Mouse (Mus musculus) kidney, embryonic 14.5 days (tissue): ENCODE measurements around the gene Slc43a3. TPM values are rescaled to one million over a fixed set of nuclear protein-coding genes. Genes with fewer than 3 reads are reported as not detected.
"Not testable (repeated sequence)": the region's sequence is repeated elsewhere in the genome, so short reads cannot be mapped to it uniquely, and the experiment has no call there.

ENCODE experiments used
- ATAC-seq: fragments of 200-750 bp; cut with Nextera tagmentation; 2 replicates; pipeline ENCODE4 v1.8.0; 2017; ENCODE audit warnings: moderate number of reproducible peaks, mild to moderate bottlenecking, moderate TSS enrichment, moderate library complexity; ENCODE audit not compliant: low FRiP score, low TSS enrichment
- H3K27ac ChIP-seq: fragments of 300-500 bp; sonication (generic); 2 replicates; pipeline ENCODE4 v1.5.1; 2014; ENCODE audit warnings: low read depth, mild to moderate bottlenecking, low read length, moderate library complexity, mixed read lengths
- H3K27me3 ChIP-seq: fragments of 300-500 bp; sonication (generic); 2 replicates; pipeline ENCODE4 v1.6.1; 2014; ENCODE audit warnings: mild to moderate bottlenecking, low read length; ENCODE audit not compliant: control insufficient read depth, insufficient read depth
- H3K36me3 ChIP-seq: fragments of 300-500 bp; sonication (generic); 2 replicates; pipeline ENCODE4 v1.6.1; 2014; ENCODE audit warnings: low read length, mixed read lengths; ENCODE audit not compliant: control insufficient read depth, insufficient read depth
- H3K4me1 ChIP-seq: fragments of 300-500 bp; sonication (generic); 2 replicates; pipeline ENCODE4 v1.6.1; 2014; ENCODE audit warnings: low read length, mixed read lengths; ENCODE audit not compliant: control insufficient read depth, insufficient read depth
- H3K4me2 ChIP-seq: fragments of 300-500 bp; sonication (generic); replicated peaks from 2 replicates; pipeline ENCODE4 v1.6.1; 2014; ENCODE audit warnings: low read depth, mild to moderate bottlenecking, low read length
- H3K4me3 ChIP-seq: fragments of 300-500 bp; sonication (generic); 2 replicates; pipeline ENCODE4 v1.5.1; 2014; ENCODE audit warnings: mild to moderate bottlenecking, low read length
- H3K9ac ChIP-seq: fragments of 300-500 bp; sonication (generic); 2 replicates; pipeline ENCODE4 v1.6.1; 2014; ENCODE audit warnings: low read depth, mild to moderate bottlenecking, low read length, moderate library complexity
- H3K9me3 ChIP-seq: fragments of 300-500 bp; sonication (generic); 2 replicates; pipeline ENCODE4 v1.6.1; 2016; ENCODE audit warnings: low read length; ENCODE audit not compliant: control insufficient read depth
- WGBS: fragments of 180-500 bp; shearing (Covaris S2); extraction: QIAGEN DNeasy Blood & Tissue Kit; methylation state at CpG from one replicate; pipeline ENCODE4 v1.1.7; 2014; 5-methylcytosine and 5-hydroxymethylcytosine counted together
- polyA plus RNA-seq: library from polyadenylated mRNA; unstranded; fragments of >200 nt; fragmentation: Nextera tagmentation; extraction: Ambion mirVana; gene quantifications from 2 replicates; pipeline ENCODE4 v1.2.1, GENCODE M21; 2014

Slc43a3 gene
- polyA plus RNA-seq, 1 experiment from 2014 or later: 53.7 TPM

DNA sequence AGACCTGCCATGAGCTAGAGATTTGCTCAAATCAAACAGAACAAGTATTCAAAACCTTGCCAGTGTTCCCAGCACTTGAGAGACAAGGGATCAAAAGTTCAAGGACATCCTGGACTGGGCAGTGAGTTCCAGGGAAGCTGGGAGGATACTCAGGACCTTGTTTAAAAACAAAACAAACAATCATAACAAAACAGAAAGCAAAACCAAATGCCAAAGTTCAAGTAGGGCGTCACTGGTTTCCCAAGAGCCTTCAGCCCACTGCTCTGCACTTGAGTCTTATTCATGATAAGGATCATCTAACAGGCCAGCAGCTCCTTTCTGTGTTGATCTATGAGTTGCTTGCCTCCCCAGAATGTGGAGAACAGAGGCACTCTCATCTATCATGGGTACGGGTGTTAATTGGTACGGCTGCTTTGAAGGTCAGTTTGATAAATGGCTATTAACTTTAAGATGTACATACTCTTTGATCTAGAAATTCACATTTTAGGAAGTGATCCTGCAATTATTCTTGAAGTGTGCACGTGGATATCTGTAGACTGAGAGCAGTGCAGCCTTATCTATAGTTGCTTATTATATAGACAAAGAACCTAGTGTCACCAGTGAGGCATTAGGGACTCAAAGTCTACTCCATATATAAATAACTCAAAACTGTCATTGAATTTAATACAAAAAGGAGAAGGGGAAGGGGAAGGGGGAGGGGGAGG is 40.7 kb upstream of the Slc43a3 start:
- Histone ChIP-seq H3K4me3 (no peak overlapping the region), H3K9me3 (no peaks in the 10 kb centered on the region), H3K4me2 (no peak overlapping the region), H3K27me3 (no peaks in the 10 kb centered on the region; the same call in 1 of the 2 replicates), H3K27ac (no peak overlapping the region), H3K36me3 (no peaks in the 10 kb centered on the region), H3K4me1 (no peaks in the 10 kb centered on the region), H3K9ac (no peak overlapping the region)
- 37% methylated on average over 4 of the region's 4 CpGs for WGBS
- ATAC-seq: no peak

DNA sequence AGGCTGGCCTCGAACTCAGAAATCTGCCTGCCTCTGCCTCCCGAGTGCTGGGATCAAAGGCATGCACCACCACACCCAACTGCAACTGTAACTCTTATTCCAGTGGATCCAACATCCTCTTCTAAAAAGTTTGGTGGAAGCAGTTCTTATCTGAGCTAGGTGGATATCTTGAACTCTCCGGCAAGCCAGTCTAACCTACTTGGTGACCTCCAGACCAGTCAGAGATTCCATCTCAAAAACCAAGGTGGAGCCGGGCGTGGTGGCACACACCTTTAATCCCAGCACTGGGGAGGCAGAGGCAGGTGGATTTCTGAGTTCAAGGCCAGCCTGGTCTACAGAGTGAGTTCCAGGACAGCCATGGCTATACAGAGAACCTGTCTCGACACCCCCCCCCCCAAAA is 39.7 kb upstream of the Slc43a3 start:
- H3K9ac ChIP-seq, H3K9me3 ChIP-seq, H3K27ac ChIP-seq, H3K4me1 ChIP-seq, H3K4me3 ChIP-seq, ATAC-seq, H3K4me2 ChIP-seq, H3K27me3 ChIP-seq, H3K36me3 ChIP-seq: not testable (repeated sequence)
- 94% methylated on average over 6 of the region's 6 CpGs for WGBS

DNA sequence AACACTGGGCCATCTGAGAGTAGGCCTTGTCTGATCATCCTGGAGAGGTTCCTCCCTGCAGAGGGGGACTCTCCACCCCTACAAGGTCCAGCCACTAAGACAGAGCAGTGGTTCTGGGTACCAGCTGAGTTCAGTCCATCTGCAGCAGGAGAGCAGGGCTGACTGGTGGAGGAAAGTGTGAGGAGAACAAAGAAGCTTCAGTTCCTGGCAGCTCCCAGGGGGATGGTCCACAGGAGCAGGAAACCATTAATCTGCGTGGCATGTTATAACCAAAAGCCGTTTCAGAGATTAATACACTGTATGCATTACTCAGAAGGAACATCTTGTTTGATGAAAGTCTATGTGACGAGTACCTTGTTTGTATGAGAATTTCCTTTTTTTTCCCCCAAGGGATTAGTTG is 23.7 kb upstream of the Slc43a3 start:
- H3K4me3 ChIP-seq: no peak overlapping the region
- no peaks in the 10 kb centered on the region for H3K36me3 ChIP-seq
- H3K27me3 ChIP-seq: no peaks in the 10 kb centered on the region
- H3K4me1 ChIP-seq: 0 out of 2 replicates have a peak, but pooled peaks cover 2% of the 10 kb centered on the region
- no peak overlapping the region for H3K27ac ChIP-seq
- no peak overlapping the region for H3K9ac ChIP-seq
- no peaks in the 10 kb centered on the region for H3K9me3 ChIP-seq
- no peak for ATAC-seq
- no peak overlapping the region for H3K4me2 ChIP-seq
- WGBS: 40% methylated on average over 3 of the region's 3 CpGs

DNA sequence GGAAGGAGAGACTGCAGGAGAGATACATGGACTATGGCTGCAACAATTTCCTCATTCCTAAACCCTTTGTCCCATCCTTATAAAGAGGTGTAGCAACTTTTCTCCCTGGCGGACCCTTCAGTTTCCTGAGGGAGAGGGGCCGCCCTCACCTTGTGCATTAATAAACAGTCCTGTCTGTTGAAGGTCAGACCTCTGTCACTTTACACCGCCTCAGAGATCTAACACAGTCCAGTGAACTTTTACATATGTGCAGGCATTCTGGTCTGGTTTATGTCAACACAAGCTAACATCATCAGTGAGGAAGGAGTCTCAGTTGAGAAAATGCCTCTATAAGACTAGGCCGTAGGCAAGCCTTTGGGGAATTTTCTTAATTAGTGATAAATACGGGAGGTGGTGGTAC is 22.5 kb upstream of the Slc43a3 start:
- WGBS: 71% methylated on average over 5 of the region's 5 CpGs
- no peak for ATAC-seq
- H3K4me2 ChIP-seq: no peak overlapping the region
- no peak overlapping the region for H3K4me3 ChIP-seq
- no peak overlapping the region for H3K27ac ChIP-seq
- H3K9me3 ChIP-seq: no peaks in the 10 kb centered on the region
- no peaks in the 10 kb centered on the region for H3K27me3 ChIP-seq
- H3K9ac ChIP-seq: no peak overlapping the region
- H3K36me3 ChIP-seq: no peaks in the 10 kb centered on the region
- 0 out of 2 replicates have a peak, but pooled peaks cover 2% of the 10 kb centered on the region for H3K4me1 ChIP-seq

DNA sequence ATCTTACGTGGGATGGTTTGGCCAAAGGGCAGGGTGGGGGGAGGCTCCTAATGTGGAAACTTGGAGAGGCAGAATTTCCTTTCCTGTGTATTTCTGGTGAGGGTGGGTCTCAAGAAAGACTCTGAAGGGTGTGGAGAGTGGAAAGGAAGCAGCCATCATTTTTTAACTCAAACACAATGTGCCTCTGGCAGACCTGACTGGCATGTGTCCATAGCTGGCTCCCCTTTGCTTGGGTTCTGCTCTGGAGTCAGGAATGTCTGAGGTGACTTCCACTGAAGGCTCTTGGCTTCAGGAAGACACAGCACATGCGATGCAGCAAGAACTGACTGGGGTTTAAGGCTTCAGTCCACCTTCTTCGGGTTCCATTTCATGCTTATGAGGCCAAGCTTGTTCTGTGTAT is 21.0 kb upstream of the Slc43a3 start:
- Histone ChIP-seq H3K27ac (no peak overlapping the region), H3K9ac (no peak overlapping the region), H3K9me3 (no peaks in the 10 kb centered on the region), H3K4me2 (no peak overlapping the region), H3K27me3 (no peaks in the 10 kb centered on the region), H3K36me3 (no peaks in the 10 kb centered on the region), H3K4me1 (0 out of 2 replicates have a peak, but pooled peaks cover 2% of the 10 kb centered on the region), H3K4me3 (no peak overlapping the region)
- WGBS: 76% methylated on average over 3 of the region's 3 CpGs
- ATAC-seq: no peak

DNA sequence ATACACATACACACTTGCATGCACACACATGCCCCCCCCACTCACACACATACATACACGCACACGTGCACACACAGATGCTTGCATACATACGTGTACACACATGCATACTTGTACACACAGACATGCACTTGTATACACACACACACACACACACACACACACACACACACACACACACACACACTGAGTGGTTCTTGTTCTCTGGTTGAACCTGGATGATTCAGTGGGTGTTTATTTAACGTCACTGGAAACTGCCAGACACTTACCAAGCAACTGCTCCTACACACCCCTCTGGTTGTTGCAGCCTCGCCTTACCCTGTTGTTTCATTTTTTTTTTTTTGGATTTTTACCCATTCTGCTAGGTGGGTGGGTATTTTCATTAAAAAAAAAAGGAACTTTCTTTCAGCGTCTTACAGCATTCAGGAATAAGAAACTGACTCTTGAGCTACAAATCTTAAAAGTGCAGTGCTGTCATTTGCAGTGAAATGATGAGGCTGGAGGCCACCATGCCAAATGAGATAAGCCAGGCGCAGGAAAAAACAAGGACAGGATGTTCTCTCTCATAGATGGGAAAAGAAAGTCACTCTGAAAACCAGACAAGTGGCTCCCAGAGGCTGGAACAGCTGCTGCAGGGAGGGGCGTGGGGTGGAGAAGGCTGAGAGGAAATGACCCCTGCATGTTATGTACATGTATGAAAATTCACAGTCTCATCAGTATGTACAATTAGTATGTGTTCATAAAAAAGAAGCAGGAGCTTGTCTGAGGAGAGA is 19.6 kb upstream of the Slc43a3 start:
- H3K27me3 ChIP-seq: no peaks in the 10 kb centered on the region
- WGBS: 67% methylated on average over 8 of the region's 8 CpGs
- H3K4me1 ChIP-seq: 0 out of 2 replicates have a peak, but pooled peaks cover 2% of the 10 kb centered on the region
- H3K36me3 ChIP-seq: no peaks in the 10 kb centered on the region
- no peak; the same call in 1 of the 2 replicates for ATAC-seq
- no peaks in the 10 kb centered on the region for H3K9me3 ChIP-seq
- H3K9ac ChIP-seq: no peak overlapping the region
- H3K4me2 ChIP-seq: no peak overlapping the region
- no peak overlapping the region for H3K4me3 ChIP-seq
- no peak overlapping the region for H3K27ac ChIP-seq

DNA sequence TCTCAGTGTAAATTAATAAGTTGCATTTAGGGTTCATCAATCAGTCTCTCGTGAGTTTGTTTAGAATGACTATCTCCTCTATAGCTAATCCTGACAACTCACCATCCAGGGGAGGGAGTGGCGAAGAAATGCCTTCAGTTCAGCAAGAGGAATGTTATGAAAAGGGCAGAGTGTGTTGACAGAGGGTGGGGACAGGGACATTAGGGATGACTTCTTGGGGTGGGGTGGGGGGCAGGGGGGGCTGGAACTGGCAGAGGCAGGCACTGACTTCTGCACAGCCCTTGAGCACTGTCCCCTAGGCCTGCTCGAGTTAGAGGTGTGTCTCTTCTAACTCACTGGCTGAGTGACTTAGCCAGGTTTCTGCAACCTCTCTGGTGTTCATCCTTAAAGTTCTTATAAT is 18.2 kb upstream of the Slc43a3 start:
- WGBS: 79% methylated on average over 3 of the region's 3 CpGs
- Histone ChIP-seq H3K36me3 (no peaks in the 10 kb centered on the region), H3K9ac (no peak overlapping the region), H3K4me1 (0 out of 2 replicates have a peak, but pooled peaks cover 2% of the 10 kb centered on the region), H3K4me3 (no peak overlapping the region), H3K9me3 (no peaks in the 10 kb centered on the region), H3K27ac (no peak overlapping the region), H3K4me2 (no peak overlapping the region), H3K27me3 (no peaks in the 10 kb centered on the region)
- ATAC-seq: no peak

DNA sequence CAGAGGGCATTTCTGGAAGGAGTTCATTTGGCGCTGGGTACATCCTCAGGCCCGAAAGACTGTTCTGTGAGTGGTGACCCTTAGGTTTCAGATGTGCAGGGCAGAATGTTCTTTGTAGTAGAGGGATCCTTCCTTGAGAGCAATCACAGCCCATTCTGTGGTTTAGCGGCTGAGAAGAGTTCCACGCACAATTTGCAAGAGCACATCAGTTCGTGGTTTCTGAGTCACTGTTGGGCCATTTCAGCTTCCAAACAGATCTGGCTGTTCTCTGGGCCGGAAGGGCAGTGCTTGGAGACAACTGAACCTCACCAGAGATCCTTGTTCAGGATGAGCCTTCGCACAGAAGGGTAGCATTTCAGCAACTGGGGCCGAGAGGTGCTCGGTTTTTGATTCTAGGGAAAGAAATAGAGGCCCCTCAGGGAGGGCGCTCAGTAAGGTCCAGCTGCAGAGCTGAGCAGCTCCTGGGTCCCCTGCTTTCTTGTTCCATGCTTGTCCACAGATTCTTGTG is 16.7 kb upstream of the Slc43a3 start:
- Histone ChIP-seq H3K4me1 (0 out of 2 replicates have a peak, but pooled peaks cover 2% of the 10 kb centered on the region), H3K36me3 (no peaks in the 10 kb centered on the region), H3K4me3 (no peak overlapping the region), H3K27ac (no peak overlapping the region), H3K9me3 (no peaks in the 10 kb centered on the region), H3K9ac (no peak overlapping the region), H3K27me3 (no peaks in the 10 kb centered on the region), H3K4me2 (no peak overlapping the region)
- WGBS: 85% methylated on average over 10 of the region's 10 CpGs
- no peak for ATAC-seq

DNA sequence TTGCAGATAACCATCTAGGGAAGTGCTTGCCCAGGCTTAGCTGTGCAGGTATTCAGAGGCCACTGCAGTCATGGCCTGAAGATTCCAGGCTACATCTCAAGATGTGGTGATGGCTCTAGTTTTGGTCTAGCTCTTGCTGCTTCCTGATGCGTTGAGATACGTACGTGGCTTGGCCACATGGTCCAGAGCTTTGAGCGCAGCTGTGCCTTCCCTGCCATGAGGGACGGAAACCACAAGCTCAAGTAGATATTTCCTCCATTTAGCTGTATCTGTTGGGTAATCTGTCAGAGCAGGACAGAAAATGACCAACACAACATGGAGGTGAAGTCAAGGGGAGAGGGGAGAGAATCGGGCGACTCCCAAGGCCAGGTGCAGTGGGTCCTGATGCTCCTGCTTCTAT is 6.2 kb upstream of the Slc43a3 start:
- Histone ChIP-seq H3K9ac (no peak overlapping the region), H3K4me3 (no peak overlapping the region), H3K27ac (no peak overlapping the region), H3K9me3 (no peaks in the 10 kb centered on the region), H3K36me3 (no peaks in the 10 kb centered on the region), H3K4me1 (no peaks in the 10 kb centered on the region), H3K27me3 (no peaks in the 10 kb centered on the region), H3K4me2 (no peak overlapping the region)
- 92% methylated on average over 7 of the region's 7 CpGs for WGBS
- ATAC-seq: no peak
